Mouse (Mus musculus): ENCODE measurements around the gene Arsb.

- TF ChIP-seq CTCF (IDR thresholded peaks at IDR 0.05; ENCODE audit: extremely low read depth, insufficient read depth, low read length) (no peak), POLR2A (IDR thresholded peaks at IDR 0.05; ENCODE audit: extremely low read depth, insufficient read depth, low read length) (no peak)
Measured at GRCm38 (mm10) chr13:93762879-93763278, 8.6 kb upstream of the Arsb start.
